Mouse (Mus musculus): ENCODE data around the gene Necab3. TPM values are rescaled to one million over a fixed set of nuclear protein-coding genes. Genes with fewer than 3 reads are reported as not detected.

Necab3 gene
- total RNA-seq, 2 experiments from 2014 or later, result 3.6 TPM; not detected in 1

DNA sequence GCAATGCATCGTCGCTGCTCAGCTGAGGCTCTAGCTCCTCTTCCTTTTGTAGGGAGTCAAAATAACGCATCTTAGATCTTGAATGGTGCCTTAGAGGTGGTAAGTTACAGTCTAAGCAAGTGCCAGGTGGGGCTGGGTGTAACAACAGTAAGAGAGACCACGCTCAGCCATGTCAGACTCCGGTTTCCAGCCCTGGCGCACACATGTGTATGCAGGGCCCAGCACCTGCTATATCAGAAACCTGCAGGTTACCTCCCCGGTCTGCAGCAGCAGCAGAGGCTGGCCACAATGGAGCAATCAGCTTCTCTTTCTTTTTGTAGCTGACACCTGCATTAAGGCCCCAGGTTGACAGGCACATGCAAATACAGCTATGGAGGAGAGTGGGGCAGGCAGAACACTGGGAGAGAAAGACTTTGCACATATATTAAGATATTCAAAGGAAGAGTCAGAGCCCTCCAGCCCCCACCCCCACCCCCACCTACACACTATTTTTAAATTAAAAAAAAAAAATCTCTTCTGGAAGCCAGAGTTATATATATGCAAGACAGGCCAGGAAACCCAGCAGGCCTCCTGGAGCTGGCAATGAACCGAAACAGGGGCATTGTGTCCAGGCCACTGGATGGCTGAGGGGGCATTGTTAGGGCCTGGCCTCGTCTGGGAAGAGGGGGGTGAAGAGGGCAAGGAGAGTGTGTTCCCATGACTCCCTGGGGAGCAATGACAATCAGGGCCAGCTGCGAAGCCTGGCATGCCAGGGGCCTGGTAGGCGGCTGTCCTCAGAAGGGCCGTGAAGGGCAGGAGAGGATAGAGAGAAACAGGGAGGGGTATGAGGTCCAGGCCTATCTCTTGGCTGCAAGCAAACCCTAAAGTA, 18.4 kb upstream of the Necab3 start:
- ATAC-seq (replicated peaks; ENCODE audit: low FRiP score, poor library complexity, severe bottlenecking), result no peak

DNA sequence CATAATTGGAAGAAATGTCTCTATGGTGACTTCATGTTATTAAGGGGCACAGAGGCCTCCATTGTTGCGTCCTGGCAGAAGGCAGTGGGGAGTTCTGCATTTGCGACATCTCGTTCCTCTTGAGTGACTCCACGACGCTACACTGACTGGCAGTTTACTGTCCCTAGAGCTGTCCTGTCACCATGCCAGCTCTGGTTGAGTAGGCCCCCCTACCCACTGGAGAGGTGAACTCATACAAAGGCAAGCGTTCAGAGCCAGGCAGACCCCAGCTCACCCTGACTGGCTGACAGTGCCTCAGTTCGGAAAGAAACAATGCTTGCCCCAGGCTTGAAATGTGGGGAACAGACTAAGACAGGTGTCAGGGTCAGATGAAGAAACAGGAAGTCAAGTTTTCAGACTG, 15.6 kb upstream of the Necab3 start:
- no peak for ATAC-seq (replicated peaks; ENCODE audit: low FRiP score, poor library complexity, severe bottlenecking)

DNA sequence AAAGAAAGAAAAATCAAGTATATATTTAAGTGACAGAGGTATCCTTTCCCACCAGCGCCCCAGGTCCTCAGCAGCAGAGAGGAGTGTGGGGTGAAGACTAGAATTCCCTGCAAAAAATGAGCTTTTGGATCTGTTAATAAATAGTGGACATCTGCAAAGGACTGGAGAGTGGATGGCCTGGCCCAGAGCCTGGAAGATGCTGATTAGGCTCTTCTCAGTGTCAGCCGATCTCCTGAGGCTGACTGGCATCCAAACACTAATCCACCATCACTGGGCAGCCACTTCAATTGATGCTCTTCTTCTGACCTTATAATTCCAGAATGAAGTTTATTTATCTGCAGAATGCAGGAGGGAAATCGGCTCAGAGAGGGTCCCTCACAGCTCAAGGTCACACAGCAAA, 14.3 kb upstream of the Necab3 start:
- no peak for ATAC-seq (replicated peaks; ENCODE audit: low FRiP score, poor library complexity, severe bottlenecking)

DNA sequence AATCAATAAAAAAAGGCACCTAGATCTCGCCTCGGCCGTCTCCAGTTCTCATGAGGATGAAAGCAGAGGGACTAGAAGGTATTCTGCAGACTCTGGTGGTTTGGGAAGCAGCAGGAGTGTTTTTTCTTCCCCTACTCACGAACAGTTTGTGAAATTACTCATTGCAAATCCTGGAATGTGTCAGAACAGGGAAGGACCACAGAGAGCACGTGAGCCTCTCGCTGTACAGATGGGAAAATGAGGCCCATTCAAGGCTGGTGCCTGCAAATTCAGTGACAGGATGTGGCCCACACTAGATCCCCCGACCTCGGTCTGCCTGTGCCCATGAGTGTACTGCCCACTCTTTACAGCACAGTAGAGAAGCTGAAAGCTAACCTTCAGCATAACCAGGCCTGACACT, 13.3 kb upstream of the Necab3 start:
- no peak for ATAC-seq (replicated peaks; ENCODE audit: low FRiP score, poor library complexity, severe bottlenecking)

DNA sequence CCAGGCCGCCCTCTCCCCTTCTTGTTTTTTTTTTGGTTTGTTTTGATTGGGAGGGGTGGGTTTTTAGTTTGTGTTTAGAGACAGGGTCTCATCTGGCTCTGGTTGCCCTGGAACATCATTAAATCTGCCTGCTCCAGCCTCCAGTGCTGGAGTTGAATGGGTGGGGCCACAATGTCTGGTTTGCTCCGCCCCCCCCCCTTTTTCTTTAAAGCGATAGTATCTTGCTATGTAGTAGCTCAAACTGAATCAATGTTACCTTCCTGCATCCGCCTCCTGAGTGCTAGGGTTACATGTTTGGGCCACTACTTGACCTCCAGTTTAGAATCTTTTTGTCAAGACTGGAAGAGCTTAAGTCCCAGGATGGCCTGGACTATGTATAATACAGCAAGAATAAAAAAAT, 12.6 kb upstream of the Necab3 start:
- no peak for ATAC-seq (replicated peaks; ENCODE audit: low FRiP score, poor library complexity, severe bottlenecking)

DNA sequence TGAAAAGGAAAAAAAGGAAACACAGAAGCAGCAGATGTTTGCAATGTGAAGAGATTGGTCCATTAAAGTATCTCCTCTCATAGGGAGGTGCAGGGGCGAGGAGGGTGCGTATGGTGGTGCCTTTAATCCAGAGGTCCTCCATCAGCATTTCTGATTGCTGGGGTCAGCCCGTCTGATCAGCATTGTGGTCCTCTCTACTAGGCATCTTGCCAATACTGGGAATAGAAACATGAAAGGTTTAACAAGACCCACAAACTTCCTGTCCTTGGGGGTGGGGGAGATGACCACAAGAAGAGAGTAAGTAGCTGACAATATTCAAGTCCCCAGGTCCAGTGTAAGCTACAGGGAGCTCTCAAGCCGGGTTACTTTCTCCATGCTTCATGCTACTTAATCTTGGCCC, 12.0 kb upstream of the Necab3 start:
- ATAC-seq (replicated peaks; ENCODE audit: low FRiP score, poor library complexity, severe bottlenecking), result no peak

DNA sequence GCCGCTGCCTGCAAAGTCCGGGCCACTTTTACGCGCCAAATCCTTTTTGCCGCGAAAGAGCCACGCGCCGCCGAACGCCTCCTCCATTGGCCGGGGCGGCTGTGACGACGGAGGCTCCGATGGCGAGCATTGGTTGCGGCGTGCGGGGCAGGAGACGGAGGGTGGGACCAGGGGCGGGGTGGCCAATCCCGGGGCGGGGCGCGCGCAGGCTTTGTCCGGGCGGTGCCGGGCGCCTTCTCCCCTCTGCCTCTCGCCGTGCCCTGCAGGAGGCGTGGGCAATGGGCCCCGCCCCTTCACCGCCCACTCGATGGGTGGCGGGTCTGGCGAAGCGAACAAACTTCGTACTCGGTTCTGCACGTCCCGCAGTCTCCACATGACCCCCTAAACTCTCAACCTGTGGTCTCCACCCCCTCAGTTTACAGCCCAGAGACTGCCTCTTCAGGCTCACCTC, 11.2 kb upstream of the Necab3 start, which contains the start of gene E2f1:
TSS of gene E2f1 (minus strand) at position 57 of the 451 bp plus-strand sequence.
- peak; percentile 88 for ATAC-seq (replicated peaks; ENCODE audit: low FRiP score, poor library complexity, severe bottlenecking)

DNA sequence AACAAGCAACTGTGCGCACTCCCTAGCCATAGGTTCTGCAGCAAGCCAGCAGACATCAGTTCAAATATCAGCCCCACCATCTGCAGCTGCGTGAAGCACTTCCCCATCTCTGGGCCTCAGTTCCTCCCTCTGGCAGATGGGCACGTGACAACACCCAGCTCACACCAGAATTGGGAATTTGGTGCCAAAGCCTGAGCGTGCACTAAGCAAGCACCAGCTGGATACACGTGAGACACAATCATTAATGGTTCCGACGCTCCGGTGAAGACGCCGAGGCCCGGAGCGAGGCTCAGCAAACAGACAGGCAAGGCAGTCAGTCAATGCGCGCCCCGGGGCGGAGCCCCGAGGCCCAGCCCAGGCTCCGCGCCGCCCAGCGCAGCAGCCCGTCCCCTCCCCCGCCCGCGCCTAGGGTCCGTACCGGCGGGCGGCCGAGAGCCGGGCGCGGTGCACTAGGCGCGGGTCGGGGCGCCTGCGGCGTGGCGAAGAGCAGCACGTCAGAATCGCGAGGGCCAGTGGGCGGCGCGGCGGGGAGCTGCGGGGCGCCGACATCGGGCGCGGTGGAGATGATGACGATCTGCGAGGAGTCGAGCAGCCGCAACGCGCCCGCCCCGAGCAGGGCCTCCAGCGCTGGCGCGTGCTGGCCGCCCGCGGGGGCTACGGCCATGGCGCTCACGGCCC, 10.5 kb upstream of the Necab3 start:
- peak; percentile 69 for ATAC-seq (replicated peaks; ENCODE audit: low FRiP score, poor library complexity, severe bottlenecking)

DNA sequence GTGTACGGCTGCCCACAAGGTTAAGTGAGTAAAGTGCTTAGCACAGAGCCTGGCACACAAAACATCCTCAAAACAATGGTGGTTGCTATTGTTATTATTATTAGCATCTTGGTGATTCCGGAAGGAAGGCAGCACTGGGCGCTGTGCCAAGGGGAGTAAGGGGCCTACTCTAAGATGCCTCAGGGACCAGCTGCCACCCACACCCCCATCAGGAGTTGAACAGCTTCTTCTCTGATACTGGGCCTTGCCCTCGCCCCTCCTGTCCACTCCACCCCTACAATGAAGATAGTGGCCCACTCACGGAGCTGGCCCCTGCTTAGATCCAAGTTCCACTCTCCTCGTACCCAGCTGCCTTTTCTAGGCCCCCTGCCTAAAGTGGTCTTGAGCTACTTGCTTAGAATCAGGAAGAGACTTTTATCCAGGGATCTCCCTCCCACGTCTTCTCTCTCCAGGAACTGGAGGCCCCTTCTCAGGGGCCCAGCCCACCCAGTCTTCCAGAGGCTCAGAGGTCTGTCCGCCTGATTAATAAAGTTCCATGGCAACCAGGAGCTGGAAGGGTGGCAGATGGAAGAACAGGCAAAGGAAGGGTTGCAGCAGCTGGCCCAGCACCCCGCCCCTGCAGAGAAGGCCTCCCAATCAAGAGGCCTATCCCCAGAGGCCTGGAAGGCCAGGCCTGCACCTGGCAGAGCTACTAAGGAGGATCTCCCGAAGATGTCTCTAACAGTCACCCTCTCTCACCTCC, 9.8 kb upstream of the Necab3 start:
- peak; percentile 51 for ATAC-seq (replicated peaks; ENCODE audit: low FRiP score, poor library complexity, severe bottlenecking)

DNA sequence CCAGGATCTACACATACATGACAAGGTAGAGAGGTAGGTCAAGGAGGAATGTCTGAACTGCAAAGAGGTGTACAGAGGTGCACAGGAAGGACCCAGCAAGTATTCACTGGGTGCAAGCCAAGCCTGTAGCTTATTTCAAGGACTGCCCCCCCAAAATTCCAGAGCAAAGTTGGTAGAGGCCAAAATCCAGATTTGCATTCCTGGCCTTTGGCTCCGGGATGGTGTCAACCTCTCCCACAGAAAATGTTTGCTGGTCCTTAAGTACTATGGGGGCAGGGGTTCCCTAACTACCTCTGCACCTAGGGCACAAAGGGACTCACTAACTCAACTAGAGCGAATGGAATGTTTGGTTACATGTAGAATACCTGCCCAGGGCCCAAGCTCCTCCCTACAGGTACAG, 9.1 kb upstream of the Necab3 start:
- no peak for ATAC-seq (replicated peaks; ENCODE audit: low FRiP score, poor library complexity, severe bottlenecking)

DNA sequence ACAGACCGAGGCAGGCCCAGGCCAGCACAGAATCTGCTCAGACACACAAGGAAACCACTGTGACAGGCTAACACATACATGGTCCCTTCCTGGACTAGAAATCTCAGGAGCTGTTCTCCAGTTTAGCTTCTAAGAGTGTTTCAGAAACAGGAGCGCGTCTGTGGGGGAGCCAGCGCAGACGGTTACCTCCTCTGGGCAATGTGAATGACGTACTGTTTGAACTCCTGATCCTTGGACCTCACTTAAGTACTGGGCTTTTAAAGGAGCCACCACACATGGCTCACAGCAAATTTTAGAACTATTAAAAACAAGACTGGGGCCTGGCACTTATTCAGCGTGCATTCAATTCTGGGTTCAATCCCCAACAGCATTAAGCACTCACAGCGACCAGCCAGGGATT, 8.0 kb upstream of the Necab3 start:
- no peak for ATAC-seq (replicated peaks; ENCODE audit: low FRiP score, poor library complexity, severe bottlenecking)

DNA sequence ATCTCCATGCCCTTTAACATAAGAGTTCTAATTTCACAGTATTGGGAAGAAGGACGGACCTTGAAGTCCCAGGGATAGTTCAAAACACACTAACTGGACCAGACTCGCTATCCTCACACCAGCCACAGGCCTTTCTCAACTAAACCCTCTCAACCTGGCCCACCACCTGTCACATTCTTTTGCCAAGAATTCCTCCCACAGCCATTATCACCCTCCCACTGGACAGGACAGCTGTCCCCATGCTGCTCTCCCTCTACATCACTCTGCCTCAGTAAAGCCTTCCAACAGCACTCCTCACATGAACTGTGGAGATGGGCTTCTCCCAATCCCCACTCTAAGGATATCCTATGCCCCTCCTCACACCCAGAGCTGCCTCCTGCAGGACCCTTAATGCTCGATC, 6.9 kb upstream of the Necab3 start:
- no peak for ATAC-seq (replicated peaks; ENCODE audit: low FRiP score, poor library complexity, severe bottlenecking)

DNA sequence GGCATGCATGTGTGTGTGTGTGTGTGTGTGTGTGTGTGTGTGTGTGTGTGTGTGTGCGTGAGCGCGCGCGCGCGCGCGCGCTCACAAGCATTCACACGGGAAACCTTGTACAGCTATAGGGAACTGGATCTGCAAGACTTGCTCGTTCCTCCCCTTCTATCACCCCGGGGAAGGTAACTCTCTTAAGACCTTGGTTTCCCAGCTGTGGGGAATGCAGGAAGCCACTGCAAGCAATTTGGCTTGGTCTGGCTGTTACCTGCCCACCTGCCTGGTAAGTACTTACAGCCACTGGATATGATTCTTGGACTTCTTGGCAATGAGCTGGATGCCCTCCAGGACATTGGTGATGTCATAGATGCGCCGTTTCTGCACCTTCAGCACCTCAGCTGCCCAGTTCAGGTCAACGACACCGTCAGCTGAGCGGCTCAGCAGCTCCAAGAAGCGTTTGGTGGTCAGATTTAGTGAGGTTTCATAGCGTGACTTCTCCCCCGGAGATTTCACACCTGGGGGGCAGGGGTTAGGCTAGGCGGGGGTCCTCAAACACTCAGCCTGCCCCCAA, 5.0 kb upstream of the Necab3 start:
- ATAC-seq (replicated peaks; ENCODE audit: low FRiP score, poor library complexity, severe bottlenecking), result no peak

DNA sequence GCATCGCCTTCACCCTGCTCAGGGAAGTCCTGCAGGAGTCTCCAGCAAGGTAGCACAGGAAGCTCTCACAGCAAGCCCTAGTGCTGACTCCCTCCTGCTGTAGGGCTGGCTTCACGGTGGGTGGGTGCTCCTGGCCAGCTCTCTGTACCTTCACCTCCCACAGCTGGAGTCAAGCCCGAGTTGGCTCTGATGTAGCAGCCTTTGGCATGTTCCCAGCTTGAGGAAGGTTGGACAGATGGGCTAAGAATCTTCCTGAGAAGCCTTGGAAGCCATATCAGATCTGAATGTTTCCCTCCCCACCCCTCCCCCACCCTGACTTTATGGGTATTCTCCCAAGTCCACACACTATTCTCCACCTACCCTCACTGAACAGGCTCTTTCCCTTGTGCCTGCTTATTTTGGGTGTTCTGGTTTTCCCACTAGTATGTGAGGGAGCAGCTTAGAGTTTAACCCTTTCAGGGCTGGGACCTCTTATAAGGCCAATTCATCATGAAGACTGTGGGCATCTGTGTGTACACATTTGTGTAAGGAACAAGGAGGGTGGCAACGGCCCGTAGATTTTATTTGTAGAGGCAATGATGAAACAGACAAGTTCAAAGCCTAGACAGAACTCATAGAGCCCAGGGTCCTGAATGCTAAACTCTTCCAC, 1.4 kb downstream of the Necab3 start:
- no peak for ATAC-seq (replicated peaks; ENCODE audit: low FRiP score, poor library complexity, severe bottlenecking)

DNA sequence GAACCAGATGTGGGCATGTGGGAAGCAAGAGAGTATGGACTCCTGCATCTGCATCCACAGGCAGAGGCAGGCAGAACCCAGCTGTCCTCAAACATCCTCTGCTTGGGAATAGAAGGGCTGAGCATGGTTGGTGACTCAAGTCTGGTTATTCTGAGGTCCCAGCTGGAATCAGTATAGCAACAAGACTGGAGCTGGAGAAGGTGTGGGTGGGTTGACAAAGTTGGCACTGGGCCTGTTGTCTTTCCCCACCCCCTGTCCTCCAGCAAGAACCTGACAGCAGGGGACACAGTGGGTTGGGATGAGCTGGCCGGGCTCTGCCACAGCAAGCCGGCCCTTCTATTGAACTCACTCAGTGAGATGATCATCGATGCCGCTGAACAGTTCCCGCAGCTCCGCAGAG, 3.5 kb downstream of the Necab3 start:
- no peak for ATAC-seq (replicated peaks; ENCODE audit: low FRiP score, poor library complexity, severe bottlenecking)

DNA sequence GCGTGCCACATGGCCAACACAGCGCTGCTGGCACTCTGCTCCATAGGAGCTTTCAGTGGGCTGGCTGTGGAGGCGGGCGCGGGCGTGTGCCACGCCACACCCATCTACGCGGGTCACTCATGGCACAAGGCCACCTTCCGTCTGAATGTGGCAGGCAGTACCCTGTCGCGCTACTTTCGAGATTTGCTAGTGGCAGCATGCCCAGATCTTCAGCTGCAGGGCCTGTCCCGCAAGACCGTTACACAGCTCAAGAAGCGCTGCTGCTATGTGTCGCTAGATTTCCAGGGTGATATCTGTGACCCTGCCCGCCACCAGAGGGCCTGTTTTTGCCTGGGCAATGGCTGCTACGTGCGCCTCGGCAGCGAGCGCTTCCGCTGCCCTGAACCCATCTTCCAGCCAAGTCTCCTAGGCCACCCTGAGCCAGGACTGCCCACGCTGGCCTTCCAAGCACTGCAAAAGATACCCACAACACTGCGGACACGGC, 6.2 kb downstream of the Necab3 start:
- peak; percentile 55 for ATAC-seq (replicated peaks; ENCODE audit: low FRiP score, poor library complexity, severe bottlenecking)

DNA sequence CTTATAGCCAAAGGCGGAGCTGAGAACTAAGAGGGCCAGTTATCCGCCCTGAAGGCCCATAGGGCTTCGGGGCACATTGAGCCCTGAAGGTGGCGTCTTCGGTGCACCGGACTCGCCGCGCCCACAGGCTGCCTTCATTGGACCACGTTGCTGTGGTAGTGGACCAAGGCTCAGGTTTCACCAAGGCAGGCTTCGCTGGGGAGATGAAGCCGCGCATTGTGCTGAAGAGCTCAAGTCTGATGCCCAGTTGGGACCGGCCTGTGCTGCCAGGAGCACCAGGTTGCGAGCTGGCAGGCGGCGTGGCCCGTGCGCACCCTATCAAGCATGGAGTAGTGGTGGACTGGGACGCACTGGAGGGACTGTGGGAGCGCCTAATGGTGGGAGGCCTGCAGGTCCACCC, 6.8 kb downstream of the Necab3 start:
- ATAC-seq (replicated peaks; ENCODE audit: low FRiP score, poor library complexity, severe bottlenecking), result no peak

DNA sequence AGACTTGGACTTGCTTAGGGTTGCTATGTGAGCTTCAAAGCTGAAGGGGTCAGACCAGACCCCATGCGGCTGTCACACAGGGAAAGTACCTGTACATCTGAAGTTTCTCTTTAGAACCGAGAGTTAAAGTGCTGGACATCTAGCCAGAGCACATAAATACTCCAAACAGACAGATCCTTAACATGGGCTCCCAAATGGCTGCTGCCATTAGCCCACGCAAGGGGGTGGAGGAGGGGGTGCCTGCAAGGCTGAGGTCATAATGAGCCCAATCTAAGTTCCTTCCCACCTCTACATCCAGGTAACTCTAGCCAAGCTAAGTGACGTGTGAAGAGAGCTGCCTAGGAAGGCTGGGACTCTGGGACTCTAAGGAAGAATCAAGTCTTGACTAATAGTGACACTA, 7.2 kb downstream of the Necab3 start, which contains the start of gene Actl10:
TSS of gene Actl10 (plus strand) at position 301 of the 400 bp plus-strand sequence.
- ATAC-seq (replicated peaks; ENCODE audit: low FRiP score, poor library complexity, severe bottlenecking), result no peak

DNA sequence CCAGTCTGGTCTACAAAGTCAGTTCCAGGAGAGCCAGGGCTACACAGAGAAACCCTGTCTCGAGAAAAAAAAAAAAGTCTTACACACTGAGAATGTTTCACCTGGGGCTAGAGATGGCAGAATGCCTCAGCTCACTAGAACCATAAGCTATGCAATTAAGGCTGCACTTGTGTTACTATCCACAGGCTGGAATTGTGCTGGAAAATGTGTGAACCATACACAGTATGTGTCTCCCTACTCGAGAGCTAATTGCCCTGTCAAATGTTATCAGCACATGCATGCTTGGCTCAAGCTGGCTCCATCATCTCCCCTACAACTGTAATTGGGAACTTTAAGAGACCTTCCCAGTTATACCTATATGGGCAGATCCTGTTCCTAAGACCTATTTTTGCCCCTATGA, 7.8 kb downstream of the Necab3 start:
- ATAC-seq (replicated peaks; ENCODE audit: low FRiP score, poor library complexity, severe bottlenecking), result no peak

DNA sequence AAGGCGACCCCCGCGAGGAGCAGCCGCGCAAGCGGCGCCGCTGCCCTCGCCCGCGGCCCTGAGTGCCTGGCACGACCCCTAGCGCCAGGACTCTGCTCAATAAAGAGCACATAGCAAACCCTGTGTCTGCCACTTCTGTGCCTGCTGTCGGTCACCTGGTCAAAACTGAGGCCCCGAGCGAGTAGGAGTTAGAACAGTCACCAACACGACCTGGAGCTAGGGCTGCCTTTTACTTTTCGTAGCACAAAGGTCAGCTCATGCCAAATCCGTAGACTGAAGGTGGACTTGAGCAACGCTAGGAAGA, 8.9 kb downstream of the Necab3 start:
- no peak for ATAC-seq (replicated peaks; ENCODE audit: low FRiP score, poor library complexity, severe bottlenecking)

Data from erythroid progenitor cell, adult 5-6 weeks (primary cell).